Mouse (Mus musculus) kidney, adult 8-10 months (tissue): ENCODE measurements at regions not wholly inside any gene's neighbourhood (a gene's known extent, or its start where the extent isn't known, plus 50 kb on each side); places are given as distances from the start of the nearest gene placed in this dataset.

Experiments used
- DNase-seq, 2 experiments: peaks; one replicate each; pipeline ENCODE4 v3.0.0; 2022

DNA sequence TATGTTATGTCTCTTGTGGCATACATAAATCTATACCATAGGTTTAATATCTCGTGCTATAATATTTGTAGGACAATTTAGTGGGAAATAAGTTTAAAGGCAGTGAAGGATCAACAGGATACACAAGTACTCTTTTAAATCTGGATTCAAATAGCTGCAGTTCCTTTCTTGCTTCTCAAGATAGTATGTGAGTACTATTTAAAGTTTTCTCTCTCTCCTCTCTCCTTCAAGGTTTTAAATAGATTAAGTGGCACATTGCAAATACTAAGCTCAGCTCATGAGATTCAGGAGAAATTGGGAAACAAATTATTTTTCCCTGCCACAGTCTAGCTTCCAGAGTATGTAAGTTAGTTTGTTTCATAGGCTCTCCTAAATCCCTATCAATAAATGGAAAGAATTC is 1103.9 kb downstream of the Ndufa4 start:
- no peak for DNase-seq

DNA sequence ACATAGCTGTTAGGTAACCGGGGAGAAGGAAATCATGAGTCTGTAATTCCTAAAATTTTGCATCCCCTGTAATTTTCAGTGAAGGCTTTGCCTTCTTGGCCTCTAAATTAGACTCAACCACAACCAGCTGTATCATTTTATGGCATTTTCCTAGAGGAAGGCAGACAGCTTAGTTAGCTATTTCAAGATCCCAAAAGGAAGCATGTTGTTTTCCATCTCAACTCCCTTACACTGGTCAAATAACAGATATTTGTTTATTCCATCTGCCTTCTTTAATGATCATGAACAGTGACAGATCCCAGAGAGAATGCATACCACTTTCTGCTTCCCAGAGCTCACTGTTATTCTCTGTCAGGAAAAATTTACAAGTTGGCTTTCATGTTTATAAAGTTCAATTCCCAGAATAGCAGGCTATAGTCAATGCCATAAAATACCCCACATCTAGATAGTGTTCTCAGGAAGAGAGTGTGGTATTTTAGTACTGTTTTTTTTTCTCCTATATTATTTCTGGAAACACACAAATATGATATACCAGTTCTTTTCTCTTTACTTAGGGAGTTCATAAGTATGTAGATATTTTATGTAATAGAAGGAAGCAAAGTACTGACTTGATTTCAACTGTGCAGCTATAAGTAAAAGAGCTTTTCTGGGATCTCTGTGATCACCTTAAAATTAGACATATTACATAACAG is 1148.5 kb downstream of the Ndufa4 start:
- DNase-seq = no peak

DNA sequence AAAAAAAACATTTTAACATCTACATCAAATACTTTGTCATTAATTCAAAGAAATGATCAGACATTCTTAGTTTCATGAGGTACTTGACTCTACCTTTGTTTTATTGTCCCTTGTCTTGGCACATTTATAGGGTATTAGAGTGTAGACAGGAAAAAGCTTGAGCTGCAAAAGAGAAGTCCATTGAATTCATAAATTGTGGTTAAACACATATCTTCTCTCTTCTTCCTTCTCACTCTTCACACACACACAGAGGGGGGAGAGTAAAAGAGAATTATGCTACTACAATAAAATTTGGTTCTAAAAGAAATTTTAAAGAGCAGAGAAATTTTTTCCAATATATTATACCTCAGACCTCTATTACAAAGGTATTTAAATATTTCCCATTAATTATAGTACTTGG is 1149.2 kb downstream of the Ndufa4 start:
- no peak for DNase-seq

DNA sequence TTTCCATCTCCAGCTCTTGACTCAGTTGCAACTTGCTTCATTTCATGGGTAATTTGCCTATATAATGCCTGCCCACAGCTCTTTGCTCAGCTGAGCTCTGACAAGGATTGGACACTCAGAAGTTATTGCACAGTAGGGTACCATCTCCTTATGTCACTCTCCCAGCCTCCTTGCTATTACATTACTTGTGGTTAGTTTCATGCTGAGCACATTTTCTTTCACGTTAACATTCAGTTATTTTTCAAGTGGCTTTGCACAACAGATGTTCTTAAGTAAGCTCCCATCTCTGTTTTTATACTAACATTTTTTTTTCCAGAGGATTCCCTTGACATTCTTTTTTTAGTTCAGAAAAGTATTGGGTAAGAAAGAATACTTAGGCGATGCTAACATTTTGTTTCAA is 1163.2 kb downstream of the Ndufa4 start:
- DNase-seq = no peak

DNA sequence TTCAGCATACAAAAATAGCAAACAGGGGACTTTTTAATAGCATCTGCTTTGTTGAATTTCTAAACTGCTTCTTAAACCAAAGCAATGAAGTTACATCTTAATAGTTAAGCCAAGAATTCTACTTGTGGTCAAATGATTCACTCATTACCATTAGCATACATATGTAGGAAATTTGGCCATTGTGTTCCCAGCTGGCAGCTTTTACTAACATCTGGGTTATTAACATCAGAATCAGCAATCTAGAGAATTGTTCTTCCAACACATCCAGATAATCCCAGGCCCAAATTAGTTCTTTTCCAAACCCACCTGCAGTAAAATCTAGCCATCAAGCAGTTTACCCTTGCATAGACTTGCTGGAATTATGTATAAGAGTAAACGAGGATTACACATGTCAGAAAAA is 1184.7 kb downstream of the Ndufa4 start:
- no peak for DNase-seq

DNA sequence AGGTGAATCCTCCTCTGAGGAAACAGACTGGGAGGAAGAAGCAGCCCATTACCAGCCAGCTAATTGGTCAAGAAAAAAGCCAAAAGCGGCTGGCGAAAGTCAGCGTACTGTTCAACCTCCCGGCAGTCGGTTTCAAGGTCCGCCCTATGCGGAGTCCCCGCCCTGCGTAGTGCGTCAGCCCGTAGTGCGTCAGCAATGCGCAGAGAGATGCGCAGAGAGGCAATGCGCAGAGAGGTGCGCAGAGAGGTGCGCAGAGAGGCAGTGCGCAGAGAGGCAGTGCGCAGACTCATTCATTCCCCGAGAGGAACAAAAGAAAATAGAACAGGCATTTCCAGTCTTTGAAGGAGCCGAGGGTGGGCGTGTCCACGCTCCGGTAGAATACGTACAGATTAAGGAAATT is 1216.8 kb downstream of the Ndufa4 start:
- DNase-seq = peak in 1 of 2 experiments; percentile 61
